Mouse (Mus musculus) natural killer cell, adult 2 months (primary cell): Measurements from ENCODE around the gene Uap1l1.
A peak's percentile ranks its signal among the peaks of the same experiment; 100 is the strongest.

Experiments
- DNase-seq, 2 experiments: peaks; one replicate each; pipeline ENCODE4 v3.0.0; 2022; ENCODE audit warnings: low spot score in 2 of 2

The Uap1l1 gene

DNA sequence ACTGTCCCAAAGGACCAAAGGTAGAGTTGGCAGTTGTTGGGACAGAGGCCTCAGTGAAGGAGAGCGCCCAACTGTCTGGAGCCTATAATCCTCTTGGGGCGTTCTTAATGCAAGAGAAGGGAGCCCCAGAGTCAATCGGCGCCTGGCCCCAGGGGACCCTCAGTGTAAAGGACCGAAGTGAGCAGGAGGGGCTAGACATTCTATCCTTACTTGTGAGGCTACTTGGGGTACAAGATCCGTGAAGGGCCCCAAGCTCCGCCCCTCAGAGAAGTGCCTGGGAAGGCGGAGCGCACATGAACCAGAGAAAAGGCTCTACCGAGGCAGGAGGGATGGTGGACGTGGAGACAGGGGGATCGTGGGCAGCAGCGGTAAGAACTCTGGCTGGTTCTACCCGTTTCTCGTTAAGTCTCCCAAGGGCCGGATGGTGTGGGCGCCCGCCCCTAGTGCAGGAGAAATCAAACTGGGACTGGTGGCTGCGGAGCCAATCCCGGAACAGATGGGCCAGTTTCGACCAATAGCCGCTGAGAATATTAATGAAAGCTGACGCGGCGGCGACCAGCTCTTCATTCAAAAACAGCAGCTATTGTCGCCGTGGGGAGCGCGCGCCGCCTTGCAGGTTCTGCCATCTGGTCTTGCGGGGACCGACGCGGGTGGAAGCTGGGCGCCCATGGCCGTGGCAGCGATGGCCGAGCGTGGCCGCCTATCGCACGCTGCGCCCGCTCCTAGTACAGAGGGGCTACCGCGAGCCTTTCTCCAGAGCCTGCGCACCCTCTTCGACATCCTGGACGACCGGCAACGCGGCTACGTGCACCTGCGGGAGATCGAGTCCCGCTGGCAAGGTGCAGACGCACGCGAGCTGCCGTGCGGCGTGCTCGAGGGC, 6.5 kb upstream of the Uap1l1 start, which contains the start of gene Sapcd2:
Gene Sapcd2 (plus strand): TSS at position 558 of the 880 bp plus-strand sequence.
- peak; percentile 78 to 85 for DNase-seq

DNA sequence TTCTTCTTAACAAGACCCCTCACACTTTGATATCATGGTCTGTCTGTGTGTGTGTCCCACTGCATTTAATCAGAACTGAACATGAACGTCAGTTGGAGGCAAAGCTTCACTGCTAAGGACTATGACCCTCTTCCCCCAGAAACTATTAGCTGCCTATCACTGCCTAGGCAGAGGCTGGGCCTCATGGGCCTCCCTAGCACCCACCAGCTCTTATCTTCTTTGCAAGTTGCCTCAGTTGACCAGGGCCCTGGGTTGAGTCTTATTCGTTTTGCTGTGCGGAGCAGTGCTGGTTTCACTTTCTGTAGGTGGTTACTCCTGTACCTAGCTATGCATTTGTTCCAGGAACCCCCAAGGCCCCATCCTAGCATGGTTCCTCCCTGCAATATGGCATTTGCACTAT, 4.5 kb upstream of the Uap1l1 start:
- DNase-seq = no peak

- no peak for DNase-seq
Measured at GRCm38 (mm10) chr2:25364761-25365090, 756 bp downstream of the Uap1l1 start.

GRCm38 (mm10) chr2:25364313-25364712, 1.2 kb downstream of the Uap1l1 start:
- DNase-seq = no peak

DNA sequence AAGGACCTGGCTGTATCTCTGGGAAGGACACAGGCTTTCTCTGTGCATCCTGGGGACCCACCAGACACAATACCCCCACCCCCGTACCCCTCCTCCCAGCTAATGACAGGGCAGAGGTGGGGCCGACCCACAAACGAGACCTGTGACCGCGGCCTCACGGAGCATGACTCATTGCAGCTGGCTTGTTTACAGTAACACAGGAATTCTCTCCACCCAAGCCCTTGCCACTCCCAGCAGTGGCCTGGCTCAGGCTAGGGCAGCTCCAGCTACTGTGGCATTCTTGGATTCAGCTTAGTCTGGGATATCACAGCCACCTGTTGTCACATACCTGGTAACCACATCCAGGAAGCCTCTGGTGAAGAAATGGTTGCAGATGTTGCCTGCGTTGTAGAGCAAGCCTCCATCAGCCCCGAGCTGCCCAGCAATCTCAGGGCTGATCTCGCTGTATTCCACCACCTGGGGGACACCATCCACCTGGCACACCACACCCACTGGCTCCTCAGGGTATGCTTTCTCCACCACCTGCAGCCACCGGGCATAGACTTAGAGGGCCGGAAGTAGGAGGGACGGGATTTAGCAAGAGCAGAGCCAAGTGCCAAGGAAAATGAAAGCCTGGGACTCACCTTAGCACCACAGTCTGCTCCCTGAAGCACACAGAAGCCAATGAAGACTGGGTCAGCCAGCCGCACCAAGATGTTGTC, 1.9 kb downstream of the Uap1l1 start:
- no peak for DNase-seq

DNA sequence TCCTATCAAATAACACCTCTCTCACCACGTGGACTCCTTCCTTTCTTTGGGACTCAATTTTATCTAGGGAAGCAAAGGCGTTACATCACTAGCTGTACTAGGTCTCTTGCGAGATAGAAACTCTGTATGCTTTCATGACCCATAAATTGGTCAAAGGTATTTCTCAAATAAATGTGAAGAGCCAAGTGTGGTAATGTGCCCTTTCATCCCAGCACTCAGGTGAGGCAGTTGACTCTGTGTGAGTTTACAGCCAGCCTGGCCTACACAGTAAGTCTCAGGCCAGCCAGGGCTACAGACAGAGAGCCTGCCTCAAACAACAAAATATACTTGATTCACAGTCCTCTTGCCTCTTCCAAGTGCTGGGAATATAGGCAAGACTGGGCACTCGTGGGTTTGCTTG, 5.6 kb downstream of the Uap1l1 start:
- no peak for DNase-seq

DNA sequence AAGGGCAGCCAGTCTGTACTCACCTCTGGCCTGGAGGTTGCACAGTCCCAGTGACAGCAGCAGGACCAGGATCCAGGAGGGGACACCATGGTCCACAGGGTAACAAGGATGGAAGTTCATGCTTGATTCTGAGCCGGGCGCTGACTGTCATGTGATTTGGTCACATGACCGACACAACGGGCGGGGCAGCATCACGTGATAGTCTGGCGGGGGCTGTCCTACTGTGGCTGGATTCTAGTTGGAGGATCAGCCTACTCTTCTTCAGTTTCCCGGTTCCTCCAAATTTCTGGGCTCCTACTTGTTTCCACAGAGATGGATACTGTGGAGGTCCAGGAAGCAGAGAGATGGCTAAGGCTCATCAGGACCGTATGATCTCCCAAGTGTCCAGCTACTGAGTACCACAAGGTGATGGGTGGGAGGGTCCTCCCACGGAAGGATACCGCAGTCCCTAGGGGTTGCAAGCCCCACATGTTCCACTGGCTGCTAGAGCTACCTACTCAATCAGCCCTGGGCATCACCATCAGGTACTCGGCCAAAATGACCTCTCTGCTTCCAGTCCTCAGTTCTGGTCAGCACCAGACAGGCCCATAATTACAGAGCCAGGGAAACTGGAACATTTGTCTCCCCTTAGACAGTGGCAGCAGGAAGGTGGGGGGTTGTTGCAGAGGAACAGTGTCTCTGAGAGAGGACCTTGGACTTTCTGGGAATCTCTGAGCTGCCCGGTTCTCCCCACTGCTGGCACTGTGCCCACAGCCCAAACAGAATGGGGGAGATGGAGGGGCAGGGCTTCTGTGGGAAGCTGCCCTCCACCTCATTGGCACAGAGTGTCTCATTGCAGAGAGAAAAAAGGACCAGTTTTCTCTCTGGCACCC, 9.0 kb downstream of the Uap1l1 start, which contains the start of gene Dpp7:
Gene Dpp7 (minus strand): TSS at position 152 of the 872 bp plus-strand sequence.
- DNase-seq = peak; percentile 62 to 80

GRCm38 (mm10) chr2:25355419-25356066, 9.9 kb downstream of the Uap1l1 start:
- no peak for DNase-seq

- no peak for DNase-seq
Measured at GRCm38 (mm10) chr2:25354211-25354610, 11.3 kb downstream of the Uap1l1 start.

- DNase-seq = no peak
Measured at GRCm38 (mm10) chr2:25350701-25351100, 14.8 kb downstream of the Uap1l1 start.

DNA sequence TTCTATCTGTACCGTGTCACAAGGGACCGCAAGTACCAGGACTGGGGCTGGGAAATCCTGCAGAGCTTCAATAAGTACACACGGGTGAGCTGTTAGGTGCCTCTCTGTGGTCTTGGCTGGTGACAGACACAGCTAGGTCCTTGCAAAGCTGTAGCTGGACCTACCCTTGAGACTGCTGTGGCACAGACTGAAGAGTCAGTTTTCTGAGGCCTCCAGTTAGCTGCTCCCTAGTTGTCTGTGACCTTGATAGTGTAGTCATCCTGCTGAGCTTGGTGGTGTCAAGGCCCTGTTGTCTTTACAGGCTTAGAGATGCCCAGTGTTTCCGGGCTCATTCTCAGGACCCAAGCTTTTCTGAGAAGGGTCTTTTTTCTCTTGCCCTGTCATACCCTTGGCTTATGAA, 16.0 kb downstream of the Uap1l1 start:
- DNase-seq = no peak

DNA sequence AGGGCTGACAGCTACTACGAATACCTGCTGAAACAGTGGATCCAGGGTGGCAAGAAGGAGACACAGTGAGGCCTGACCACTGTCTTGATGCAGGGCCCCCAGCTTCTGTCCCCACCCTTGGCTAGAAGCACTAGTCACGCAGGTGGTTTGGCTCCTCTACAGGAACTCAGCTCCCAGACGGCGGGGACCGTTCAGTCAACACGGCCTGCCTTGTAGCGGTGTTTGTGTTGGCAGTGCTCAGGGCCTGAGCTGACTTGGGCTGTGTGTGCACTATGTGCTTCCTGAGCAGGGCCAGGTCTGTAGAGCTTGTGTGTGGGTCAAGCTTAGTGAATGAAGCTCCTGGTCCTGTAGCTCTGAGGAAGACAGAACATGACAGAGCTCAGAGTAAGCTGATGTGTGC, 17.3 kb downstream of the Uap1l1 start:
- no peak for DNase-seq

- DNase-seq = no peak
Measured at GRCm38 (mm10) chr2:25338303-25338702, 27.2 kb downstream of the Uap1l1 start.

GRCm38 (mm10) chr2:25333569-25333968, 31.9 kb downstream of the Uap1l1 start:
- no peak for DNase-seq

- DNase-seq = peak; percentile 99 to 100
Measured at GRCm38 (mm10) chr2:25332286-25333160, 33.0 kb downstream of the Uap1l1 start, which contains the start of gene Man1b1. Man1b1 (plus strand) TSS chr2:25332338.

DNA sequence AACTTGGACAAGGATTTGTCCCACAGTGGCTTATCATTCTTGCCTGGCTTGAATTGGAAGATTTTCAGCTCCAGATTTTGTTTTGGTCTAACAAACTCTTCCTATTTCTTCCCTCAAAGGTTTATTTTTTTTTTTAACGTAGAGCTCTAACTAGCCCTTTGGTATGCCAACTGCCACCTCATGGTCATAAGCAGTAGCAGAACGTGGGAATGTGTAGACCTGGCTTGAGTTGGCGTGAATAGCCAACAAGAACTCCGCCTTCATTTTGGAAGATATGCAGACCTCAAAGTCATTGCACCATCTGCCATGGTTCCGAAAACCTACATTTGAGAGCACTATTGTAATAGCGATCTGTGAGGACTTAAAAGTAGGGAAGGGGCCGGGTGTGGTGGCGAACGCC, 34.0 kb downstream of the Uap1l1 start:
- no peak for DNase-seq

- DNase-seq = no peak
Measured at GRCm38 (mm10) chr2:25328440-25328839, 37.0 kb downstream of the Uap1l1 start.

GRCm38 (mm10) chr2:25326036-25326435, 39.4 kb downstream of the Uap1l1 start:
- DNase-seq = no peak

DNA sequence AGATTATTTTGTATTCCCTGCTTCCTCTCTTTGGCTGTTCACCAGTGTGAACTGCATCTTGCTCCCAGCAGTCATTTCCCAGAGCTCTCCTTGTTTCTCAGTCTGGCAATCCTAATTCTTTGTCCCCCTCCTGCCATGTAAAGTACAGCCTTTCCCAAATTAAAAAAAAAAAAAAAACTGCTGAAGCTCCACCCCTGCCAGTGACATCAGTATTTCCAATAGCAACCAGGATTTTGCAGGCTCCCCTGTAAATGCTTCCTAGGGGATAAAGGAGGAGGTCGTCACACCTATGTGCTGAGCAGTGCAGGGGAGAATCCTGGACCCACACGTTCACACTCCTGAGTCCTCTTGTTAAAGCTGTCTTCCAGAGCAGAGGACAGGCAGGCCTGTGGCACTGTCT, 45.4 kb downstream of the Uap1l1 start:
- DNase-seq = no peak
